ENCODE assay signal across 9 mouse cellular contexts in genomic region chr2:68873653-68874441, GRCm38 (mm10). TPM values are rescaled to one million over a fixed set of nuclear protein-coding genes. Genes with fewer than 3 reads are reported as not detected.
DNase-seq lines count a peak whose midpoint lies in the region; ATAC-seq lines count a peak whose summit lies in the region.
"Had no signal": no experiment of that assay in that cellular context is flagged by ENCODE, and none has a peak within 500 bp of the region (broad histone marks: within the 10 kb centered on the region; RNA-seq: fewer than 3 reads in every experiment).

No protein-coding gene starts in this region.

- H3K9ac ChIP-seq in heart, embryonic 13.5 days, result 0 out of 2 replicates have a peak overlapping the region, but pooled peaks have one; percentile 4
- H3K9ac ChIP-seq in intestine, embryonic 15.5 days, result no peak overlapping the region
- no peak overlapping the region for H3K9ac ChIP-seq in stomach, embryonic 14.5 days (replicated peaks; ENCODE audit: low read depth, low read length)
- no peak overlapping the region for H3K9ac ChIP-seq in midbrain, embryonic 14.5 days (replicated peaks; ENCODE audit: low read length)

- no peaks in the 10 kb centered on the region for H3K36me3 ChIP-seq in heart, embryonic 13.5 days
- no peaks in the 10 kb centered on the region for H3K36me3 ChIP-seq in intestine, embryonic 15.5 days
- no peaks in the 10 kb centered on the region for H3K36me3 ChIP-seq in stomach, embryonic 14.5 days (ENCODE audit: control insufficient read depth, insufficient read depth, low read length)
- H3K36me3 ChIP-seq in midbrain, embryonic 14.5 days (ENCODE audit: control insufficient read depth, insufficient read depth, low read length), result no peaks in the 10 kb centered on the region

- no peak for ATAC-seq in heart, embryonic 13.5 days (ENCODE audit: extremely low read depth, insufficient number of reproducible peaks, low FRiP score, low TSS enrichment)
- ATAC-seq in intestine, embryonic 15.5 days, result peak; percentile 27; the same call in 1 of the 2 replicates
- ATAC-seq in stomach, embryonic 14.5 days (ENCODE audit: insufficient number of reproducible peaks, insufficient read depth, low FRiP score, low read depth), result peak; percentile 60; the same call in 1 of the 2 replicates
- no peak for ATAC-seq in midbrain, embryonic 14.5 days (ENCODE audit: low FRiP score, low TSS enrichment)

- peaks cover 49% of the 10 kb centered on the region for H3K4me1 ChIP-seq in heart, embryonic 13.5 days
- peaks cover 23% of the 10 kb centered on the region; the same call in 1 of the 2 replicates for H3K4me1 ChIP-seq in intestine, embryonic 15.5 days (replicated peaks)
- peaks cover 10% of the 10 kb centered on the region for H3K4me1 ChIP-seq in stomach, embryonic 14.5 days (ENCODE audit: control insufficient read depth, insufficient read depth, low read length)
- H3K4me1 ChIP-seq in midbrain, embryonic 14.5 days (ENCODE audit: control insufficient read depth, insufficient read depth, low read length), result no peaks in the 10 kb centered on the region; the same call in 1 of the 2 replicates

- WGBS in heart, embryonic 13.5 days, result 37% methylated on average over 15 of the region's 15 CpGs
- WGBS in intestine, embryonic 15.5 days, result 71% methylated on average over 15 of the region's 15 CpGs
- 57% methylated on average over 15 of the region's 15 CpGs for WGBS in stomach, embryonic 14.5 days
- WGBS in midbrain, embryonic 14.5 days, result 64% methylated on average over 15 of the region's 15 CpGs

- H3K9me3 ChIP-seq in heart, embryonic 13.5 days, result peaks cover 4% of the 10 kb centered on the region; the same call in 1 of the 2 replicates
- no peaks in the 10 kb centered on the region for H3K9me3 ChIP-seq in intestine, embryonic 15.5 days
- no peaks in the 10 kb centered on the region for H3K9me3 ChIP-seq in stomach, embryonic 14.5 days (ENCODE audit: control insufficient read depth, low read depth, low read length)
- H3K9me3 ChIP-seq in midbrain, embryonic 14.5 days (ENCODE audit: control insufficient read depth, low read length), result no peaks in the 10 kb centered on the region

- no peaks in the 10 kb centered on the region for H3K27me3 ChIP-seq in heart, embryonic 13.5 days (replicated peaks)
- no peaks in the 10 kb centered on the region for H3K27me3 ChIP-seq in intestine, embryonic 15.5 days (replicated peaks)
- H3K27me3 ChIP-seq in stomach, embryonic 14.5 days (ENCODE audit: control insufficient read depth, insufficient read depth, low read length), result no peaks in the 10 kb centered on the region
- no peaks in the 10 kb centered on the region for H3K27me3 ChIP-seq in midbrain, embryonic 14.5 days (ENCODE audit: control insufficient read depth, insufficient read depth, low read length)

- H3K4me3 ChIP-seq in heart, embryonic 13.5 days, result peak overlapping the region; percentile 8; the same call in 1 of the 2 replicates
- H3K4me3 ChIP-seq in intestine, embryonic 15.5 days (replicated peaks), result no peak overlapping the region
- no peak overlapping the region for H3K4me3 ChIP-seq in stomach, embryonic 14.5 days (ENCODE audit: low read depth, low read length)
- H3K4me3 ChIP-seq in midbrain, embryonic 14.5 days (replicated peaks; ENCODE audit: low read depth, low read length), result no peak overlapping the region
- H3K4me3 ChIP-seq: erythroblast, embryonic 14.5 days had no signal

- no peak for DNase-seq in heart, postnatal 36 days
- DNase-seq in spleen, postnatal 36 days (ENCODE audit: low spot score in 2 of 2), result peak; percentile 50 to 58
- DNase-seq in spleen, adult 12 weeks (ENCODE audit: low spot score), result no peak
- DNase-seq in c-Kit-positive CD71-positive TER-119-positive erythroid progenitor cells, embryonic 14.5 days (ENCODE audit: low spot score), result no peak
- DNase-seq in midbrain, embryonic 14.5 days, result no peak

- peak overlapping the region; percentile 55 for H3K4me2 ChIP-seq in heart, embryonic 13.5 days
- no peak overlapping the region for H3K4me2 ChIP-seq in intestine, embryonic 15.5 days (replicated peaks)
- H3K4me2 ChIP-seq in stomach, embryonic 14.5 days (replicated peaks; ENCODE audit: low read depth, low read length), result no peak overlapping the region
- H3K4me2 ChIP-seq in midbrain, embryonic 14.5 days (ENCODE audit: low read length), result no peak overlapping the region

- intact Hi-C loops in heart, postnatal 36 days (cut with DNase I), result no loop called here

- peak overlapping the region; percentile 70 for H3K27ac ChIP-seq in heart, embryonic 13.5 days (replicated peaks)
- H3K27ac ChIP-seq in intestine, embryonic 15.5 days, result no peak overlapping the region
- H3K27ac ChIP-seq in stomach, embryonic 14.5 days (ENCODE audit: low read length), result no peak overlapping the region
- H3K27ac ChIP-seq in midbrain, embryonic 14.5 days (replicated peaks; ENCODE audit: low read depth, low read length), result no peak overlapping the region

RNA-seq across cellular contexts. Expression of gene Cers6, which starts 12.6 kb away (rescaled TPM):
- 18.9 and 21.6 TPM in 2 replicates for polyA plus RNA-seq in heart, embryonic 13.5 days (2015; fragmentation: Nextera tagmentation; extraction: Ambion mirVana)
- 10 to 100 TPM in 1 of 2 experiments, 1 to 10 TPM in 1; 9.1 to 12.0 TPM for total RNA-seq in heart, postnatal 36 days (2021)
- 37.9 and 40.5 TPM in 2 replicates for polyA plus RNA-seq in intestine, embryonic 15.5 days (2015; fragmentation: Nextera tagmentation; extraction: Ambion mirVana)
- polyA plus RNA-seq in stomach, embryonic 14.5 days (2014; fragmentation: Nextera tagmentation; extraction: Ambion mirVana), result 37.5 and 38.7 TPM in 2 replicates
- 84.3 and 88.4 TPM in 2 replicates for polyA plus RNA-seq in midbrain, embryonic 14.5 days (2014; fragmentation: Nextera tagmentation; extraction: Ambion mirVana)

Comparison
In these comparisons a context has a peak if more than half of its experiments do, and no peak if none do; other contexts are left out.
1. DNase-seq: peak in spleen, postnatal 36 days (2 of 2); none in heart, postnatal 36 days (0 of 2), spleen, adult 12 weeks (single experiment), c-Kit-positive CD71-positive TER-119-positive erythroid progenitor cells, embryonic 14.5 days (single experiment) and midbrain, embryonic 14.5 days (single experiment).
2. ATAC-seq: peak in intestine, embryonic 15.5 days (single experiment) and stomach, embryonic 14.5 days (single experiment); none in heart, embryonic 13.5 days (single experiment) and midbrain, embryonic 14.5 days (single experiment).